27 mouse cellular contexts compared by ENCODE assay signal in genomic region chrX:108797268-108797667, GRCm38 (mm10).
"Had no signal": no experiment of that assay in that cellular context is flagged by ENCODE, and none has a peak within 500 bp of the region (broad histone marks: within the 10 kb centered on the region; RNA-seq: fewer than 3 reads in every experiment).

No protein-coding gene starts in this region.

- H3K9ac ChIP-seq: forebrain, postnatal 0 days; heart, embryonic 13.5 days; heart, embryonic 15.5 days; hindbrain, embryonic 12.5 days; hindbrain, embryonic 14.5 days; kidney, embryonic 15.5 days; limb, embryonic 12.5 days; liver, embryonic 13.5 days had no signal

- H3K4me2 ChIP-seq: heart, embryonic 11.5 days; heart, embryonic 13.5 days; heart, embryonic 15.5 days; hindbrain, embryonic 12.5 days; hindbrain, embryonic 14.5 days; kidney, embryonic 15.5 days; limb, embryonic 12.5 days; liver, embryonic 11.5 days; liver, embryonic 13.5 days had no signal

- ATAC-seq: forebrain, postnatal 0 days; hindbrain, embryonic 16.5 days; inflammation-experienced regulatory T-cells, adult 6 months had no signal

- H3K9me3 ChIP-seq: heart, embryonic 13.5 days; heart, embryonic 15.5 days; hindbrain, embryonic 12.5 days; kidney, embryonic 15.5 days; limb, embryonic 10.5 days; limb, embryonic 12.5 days; liver, embryonic 13.5 days had no signal

- H3K4me3 ChIP-seq: heart, adult 2 months; heart, embryonic 13.5 days; heart, embryonic 15.5 days; hindbrain, embryonic 12.5 days; kidney, embryonic 15.5 days; left cerebral cortex, adult 2 months; limb, embryonic 10.5 days; limb, embryonic 12.5 days; liver, embryonic 13.5 days had no signal

- H3K36me3 ChIP-seq: heart, embryonic 13.5 days; heart, embryonic 15.5 days; hindbrain, embryonic 12.5 days; kidney, embryonic 15.5 days; limb, embryonic 10.5 days; limb, embryonic 12.5 days; liver, embryonic 13.5 days had no signal

- H3K27me3 ChIP-seq: heart, embryonic 13.5 days; heart, embryonic 15.5 days; hindbrain, embryonic 12.5 days; kidney, embryonic 15.5 days; limb, embryonic 12.5 days; liver, embryonic 13.5 days had no signal

- DNase-seq: forebrain, postnatal 0 days; gastrocnemius, postnatal 14 days; gastrocnemius, postnatal 36 days; heart, adult 11 months; heart, adult 2 months; heart, postnatal 14 days; heart, postnatal 36 days; kidney, adult 11 months; kidney, adult 2 months; kidney, adult 9 months; kidney, postnatal 14 days; kidney, postnatal 36 days; layer of hippocampus, adult 9-11 months; liver, embryonic 13.5 days had no signal

- H3K4me1 ChIP-seq: heart, embryonic 13.5 days; heart, embryonic 15.5 days; hindbrain, embryonic 12.5 days; kidney, embryonic 15.5 days; limb, embryonic 10.5 days; limb, embryonic 12.5 days; liver, embryonic 13.5 days had no signal

- H3K27ac ChIP-seq: heart, adult 2 months; heart, embryonic 13.5 days; heart, embryonic 15.5 days; hindbrain, embryonic 12.5 days; hindbrain, embryonic 14.5 days; kidney, embryonic 15.5 days; kidney, postnatal 0 days; left cerebral cortex, adult 2 months; limb, embryonic 10.5 days; limb, embryonic 12.5 days; liver, embryonic 13.5 days had no signal
